Comparison of ENCODE assay signal across 11 mouse cellular contexts in genomic region chr5:19482981-19483380, GRCm38 (mm10).
DNase-seq lines count a peak whose midpoint lies in the region; TF ChIP-seq lines count a peak whose summit lies in the region.
"Had no signal": no experiment of that assay in that cellular context is flagged by ENCODE, and none has a peak within 500 bp of the region (broad histone marks: within the 10 kb centered on the region; RNA-seq: fewer than 3 reads in every experiment).

No protein-coding gene starts in this region.

- H3K27me3 ChIP-seq in thymus, adult 2 months (ENCODE audit: control insufficient read depth, insufficient read depth, low read length), result no peaks in the 10 kb centered on the region
- H3K27me3 ChIP-seq: embryonic facial prominence, embryonic 12.5 days; liver, embryonic 15.5 days; midbrain, embryonic 15.5 days had no signal

- 92% methylated on average over 3 of the region's 3 CpGs for WGBS in thymus, adult 2 months

- DNase-seq in layer of hippocampus, adult 11-12 months (ENCODE audit: low spot score), result peak; percentile 41
- no peak for DNase-seq in layer of hippocampus, adult 9-10 months (ENCODE audit: low spot score)
- peak; percentile 47 for DNase-seq in adipocyte (ENCODE audit: low spot score)
- DNase-seq in adrenal gland, adult 8-10 months, result peak; percentile 50
- DNase-seq in cerebellum, postnatal 14 days, result peak; percentile 79 to 83
- no peak for DNase-seq in thymus, adult 2 months
- no peak for DNase-seq in testis, postnatal 14 days (ENCODE audit: low spot score)
- no peak for DNase-seq in yolk sac, embryonic 10.5 days (ENCODE audit: low spot score)

- TF ChIP-seq POLR2A in thymus, adult 2 months (IDR thresholded peaks at IDR 0.05; ENCODE audit: control insufficient read depth, extremely low read depth, insufficient read depth, low read length, poor library complexity), result no peak

- no peak overlapping the region for H3K4me3 ChIP-seq in thymus, adult 2 months (ENCODE audit: control insufficient read depth, insufficient read depth, low read length)
- H3K4me3 ChIP-seq: embryonic facial prominence, embryonic 12.5 days; liver, embryonic 15.5 days; midbrain, embryonic 15.5 days had no signal

- no peaks in the 10 kb centered on the region for H3K36me3 ChIP-seq in thymus, adult 2 months (ENCODE audit: control insufficient read depth, insufficient read depth, low read length)
- H3K36me3 ChIP-seq: embryonic facial prominence, embryonic 12.5 days; liver, embryonic 15.5 days; midbrain, embryonic 15.5 days had no signal

- H3K4me1 ChIP-seq in thymus, adult 2 months (replicated peaks; ENCODE audit: control insufficient read depth, insufficient read depth, low read length), result no peaks in the 10 kb centered on the region
- H3K4me1 ChIP-seq: embryonic facial prominence, embryonic 12.5 days; liver, embryonic 15.5 days had no signal

- TF ChIP-seq CTCF in thymus, adult 2 months (IDR thresholded peaks at IDR 0.05; ENCODE audit: borderline replicate concordance, control insufficient read depth, extremely low read depth, insufficient read depth, low read length, poor library complexity), result no peak

- no peak overlapping the region for H3K27ac ChIP-seq in thymus, adult 2 months (ENCODE audit: control insufficient read depth, insufficient read depth, low read length)
- H3K27ac ChIP-seq: embryonic facial prominence, embryonic 12.5 days; liver, embryonic 15.5 days; midbrain, embryonic 15.5 days had no signal

Comparison
In these comparisons a context has a peak if more than half of its experiments do, and no peak if none do; other contexts are left out.
1. DNase-seq: peak in layer of hippocampus, adult 11-12 months (single experiment), adipocyte (single experiment), adrenal gland, adult 8-10 months (single experiment) and cerebellum, postnatal 14 days (2 of 2); none in layer of hippocampus, adult 9-10 months (single experiment), thymus, adult 2 months (single experiment), testis, postnatal 14 days (single experiment) and yolk sac, embryonic 10.5 days (single experiment).